Mouse (Mus musculus): ENCODE results near the gene Cenpt. TPM values are rescaled to one million over a fixed set of nuclear protein-coding genes. Genes with fewer than 3 reads are reported as not detected.

Gene Cenpt
- polyA plus RNA-seq, 1 experiment, result 73.2 TPM

DNA sequence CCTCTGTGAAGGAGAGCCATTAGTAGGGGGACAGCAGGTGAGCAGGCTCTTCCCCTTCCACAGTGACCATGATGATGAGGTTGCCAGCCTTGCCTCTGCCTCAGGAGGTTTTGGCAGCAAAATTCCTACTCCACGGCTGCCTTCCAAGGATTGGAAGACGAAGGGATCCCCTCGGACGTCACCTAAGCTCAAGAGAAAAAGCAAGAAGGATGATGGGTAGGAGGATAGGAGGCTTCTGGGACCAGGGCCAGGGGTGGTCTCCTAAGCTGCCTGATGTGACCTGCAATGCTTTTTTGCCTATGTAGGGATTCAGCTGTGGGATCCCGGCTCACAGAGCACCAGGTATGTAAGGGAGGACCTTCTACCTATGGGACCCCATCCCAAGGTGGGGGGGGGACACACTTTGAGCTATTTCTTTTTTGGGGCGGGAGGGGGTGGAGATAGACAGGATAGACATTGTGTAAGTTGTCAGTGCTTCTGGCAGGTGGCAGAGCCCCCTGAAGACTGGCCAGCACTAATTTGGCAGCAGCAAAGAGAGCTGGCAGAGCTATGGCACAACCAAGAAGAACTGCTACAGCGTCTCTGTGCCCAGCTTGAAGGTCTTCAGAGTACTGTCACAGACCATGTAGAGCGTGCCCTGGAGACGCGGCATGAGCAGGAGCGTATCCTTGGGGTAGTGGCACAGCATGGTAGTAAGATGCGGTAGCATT lies 36.8 kb upstream of the Cenpt start:
- Histone ChIP-seq H3K4me1 (ENCODE audit: control insufficient read depth, insufficient read depth, low read length) (no peaks in the 10 kb centered on the region), H3K4me3 (replicated peaks; ENCODE audit: control insufficient read depth, low read depth, low read length) (no peak overlapping the region), H3K27ac (ENCODE audit: control insufficient read depth, insufficient read depth, low read depth, low read length, poor library complexity) (no peak overlapping the region)
- 90% methylated on average over 12 of the region's 12 CpGs for WGBS
- TF ChIP-seq POLR2A (IDR thresholded peaks at IDR 0.05; ENCODE audit: borderline replicate concordance, control insufficient read depth, low read depth, low read length) (no peak), CTCF (IDR thresholded peaks at IDR 0.05; ENCODE audit: control insufficient read depth, insufficient read depth, low read length) (no peak)

DNA sequence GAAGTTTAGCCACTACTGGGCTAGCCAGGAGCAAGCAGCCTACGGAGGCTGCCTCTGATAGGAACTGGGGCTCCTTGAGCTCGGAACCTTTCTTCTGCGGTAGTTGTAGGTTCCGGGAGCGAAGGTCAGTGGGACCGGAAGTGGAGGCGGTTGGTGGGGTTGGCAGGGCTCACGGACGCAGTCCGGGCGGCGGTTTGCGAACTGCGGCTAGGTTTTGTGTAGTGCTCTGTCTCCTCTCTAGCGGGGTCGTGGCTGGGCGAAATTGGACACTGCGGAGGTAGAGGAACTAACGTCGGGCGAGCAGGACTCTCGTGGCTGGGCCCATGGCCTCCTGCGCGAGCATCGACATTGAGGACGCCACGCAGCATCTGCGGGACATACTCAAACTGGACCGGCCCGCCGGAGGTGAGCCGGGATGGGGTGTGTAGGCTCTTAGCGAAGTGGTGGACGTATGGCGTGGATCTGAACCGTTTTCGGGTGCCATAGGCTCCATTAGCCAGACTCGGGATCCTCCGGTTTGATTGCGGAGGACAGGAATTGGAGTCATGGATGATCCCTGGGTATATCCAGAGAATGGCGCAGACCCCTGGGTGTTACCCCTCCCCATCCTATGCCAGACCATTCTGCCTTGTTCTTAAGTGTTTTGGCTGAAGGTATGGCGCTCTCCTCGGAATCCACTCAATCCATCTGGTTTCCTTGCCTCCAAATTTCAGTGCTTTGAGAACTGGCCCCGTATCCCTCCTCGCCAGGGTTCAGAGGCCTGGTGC lies 27.9 kb upstream of the Cenpt start, which contains the start of gene Edc4:
TSS of gene Edc4 (plus strand) at position 128 of the 767 bp plus-strand sequence.
- TF ChIP-seq CTCF (IDR thresholded peaks at IDR 0.05; ENCODE audit: control insufficient read depth, insufficient read depth, low read length) (no peak), POLR2A (IDR thresholded peaks at IDR 0.05; ENCODE audit: borderline replicate concordance, control insufficient read depth, low read depth, low read length) (peak; percentile 79; the same call in 1 of the 2 replicates)
- peak within 1 kb of the TSS; percentile 97 for H3K4me3 ChIP-seq (replicated peaks; ENCODE audit: control insufficient read depth, low read depth, low read length)
- WGBS, result under 1% methylated on average over 45 of the region's 45 CpGs
- peaks cover 2% of the 10 kb centered on the region; the same call in 1 of the 2 replicates for H3K4me1 ChIP-seq (ENCODE audit: control insufficient read depth, insufficient read depth, low read length)
- H3K27ac ChIP-seq (ENCODE audit: control insufficient read depth, insufficient read depth, low read depth, low read length, poor library complexity), result peak within 1 kb of the TSS; percentile 60

GRCm38 (mm10) chr8:105874301-105874700 lies 21.2 kb upstream of the Cenpt start:
- WGBS, result 87% methylated on average over 6 of the region's 6 CpGs
- Histone ChIP-seq H3K4me1 (ENCODE audit: control insufficient read depth, insufficient read depth, low read length) (no peaks in the 10 kb centered on the region), H3K27ac (ENCODE audit: control insufficient read depth, insufficient read depth, low read depth, low read length, poor library complexity) (no peak overlapping the region), H3K4me3 (replicated peaks; ENCODE audit: control insufficient read depth, low read depth, low read length) (no peak overlapping the region)
- no peak for TF ChIP-seq POLR2A (IDR thresholded peaks at IDR 0.05; ENCODE audit: borderline replicate concordance, control insufficient read depth, low read depth, low read length)
- TF ChIP-seq CTCF (IDR thresholded peaks at IDR 0.05; ENCODE audit: control insufficient read depth, insufficient read depth, low read length), result no peak

DNA sequence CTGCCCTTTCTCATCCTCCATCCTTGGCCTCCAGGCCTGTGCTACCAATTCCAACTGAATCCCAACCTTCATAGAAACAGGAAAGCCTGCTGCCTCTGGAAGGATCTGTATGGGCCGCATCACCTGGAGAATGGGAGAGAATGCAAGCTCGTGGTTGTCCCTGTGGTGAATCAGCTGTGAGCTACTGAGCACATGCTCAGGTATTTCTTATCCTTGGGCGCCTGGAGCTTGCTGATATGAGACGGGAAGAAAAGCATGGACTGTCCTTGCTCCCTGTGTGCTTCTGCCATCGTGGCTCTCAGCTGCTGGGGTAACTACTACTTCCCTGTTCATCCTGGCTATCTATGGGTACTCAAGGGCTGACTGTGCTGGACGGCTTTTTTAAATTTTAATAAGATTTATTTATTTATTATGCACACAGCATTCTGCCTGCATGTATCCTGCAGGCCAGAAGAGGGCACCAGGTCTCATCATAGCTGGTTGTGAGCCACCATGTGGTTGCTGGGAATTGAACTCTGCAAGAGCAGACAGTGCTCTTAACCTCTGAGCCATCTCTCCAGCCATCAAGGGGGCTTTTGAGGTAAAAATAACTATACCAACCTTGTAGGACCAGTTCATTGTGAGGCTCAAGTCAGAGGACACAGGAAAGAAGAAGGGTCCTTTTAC lies 13.4 kb upstream of the Cenpt start:
- Histone ChIP-seq H3K4me1 (ENCODE audit: control insufficient read depth, insufficient read depth, low read length) (no peaks in the 10 kb centered on the region; the same call in 1 of the 2 replicates), H3K4me3 (replicated peaks; ENCODE audit: control insufficient read depth, low read depth, low read length) (no peak overlapping the region), H3K27ac (ENCODE audit: control insufficient read depth, insufficient read depth, low read depth, low read length, poor library complexity) (no peak overlapping the region)
- peak; percentile 39 for TF ChIP-seq CTCF (IDR thresholded peaks at IDR 0.05; ENCODE audit: control insufficient read depth, insufficient read depth, low read length)
- no peak for TF ChIP-seq POLR2A (IDR thresholded peaks at IDR 0.05; ENCODE audit: borderline replicate concordance, control insufficient read depth, low read depth, low read length)
- 61% methylated on average over 6 of the region's 6 CpGs for WGBS

GRCm38 (mm10) chr8:105861951-105862350 lies 8.9 kb upstream of the Cenpt start:
- Histone ChIP-seq H3K4me1 (ENCODE audit: control insufficient read depth, insufficient read depth, low read length) (peaks cover 2% of the 10 kb centered on the region; the same call in 1 of the 2 replicates), H3K4me3 (replicated peaks; ENCODE audit: control insufficient read depth, low read depth, low read length) (no peak overlapping the region), H3K27ac (ENCODE audit: control insufficient read depth, insufficient read depth, low read depth, low read length, poor library complexity) (no peak overlapping the region)
- TF ChIP-seq POLR2A (IDR thresholded peaks at IDR 0.05; ENCODE audit: borderline replicate concordance, control insufficient read depth, low read depth, low read length), result no peak
- no peak for TF ChIP-seq CTCF (IDR thresholded peaks at IDR 0.05; ENCODE audit: control insufficient read depth, insufficient read depth, low read length)
- 0% methylated on average over 1 of the region's 1 CpGs for WGBS

DNA sequence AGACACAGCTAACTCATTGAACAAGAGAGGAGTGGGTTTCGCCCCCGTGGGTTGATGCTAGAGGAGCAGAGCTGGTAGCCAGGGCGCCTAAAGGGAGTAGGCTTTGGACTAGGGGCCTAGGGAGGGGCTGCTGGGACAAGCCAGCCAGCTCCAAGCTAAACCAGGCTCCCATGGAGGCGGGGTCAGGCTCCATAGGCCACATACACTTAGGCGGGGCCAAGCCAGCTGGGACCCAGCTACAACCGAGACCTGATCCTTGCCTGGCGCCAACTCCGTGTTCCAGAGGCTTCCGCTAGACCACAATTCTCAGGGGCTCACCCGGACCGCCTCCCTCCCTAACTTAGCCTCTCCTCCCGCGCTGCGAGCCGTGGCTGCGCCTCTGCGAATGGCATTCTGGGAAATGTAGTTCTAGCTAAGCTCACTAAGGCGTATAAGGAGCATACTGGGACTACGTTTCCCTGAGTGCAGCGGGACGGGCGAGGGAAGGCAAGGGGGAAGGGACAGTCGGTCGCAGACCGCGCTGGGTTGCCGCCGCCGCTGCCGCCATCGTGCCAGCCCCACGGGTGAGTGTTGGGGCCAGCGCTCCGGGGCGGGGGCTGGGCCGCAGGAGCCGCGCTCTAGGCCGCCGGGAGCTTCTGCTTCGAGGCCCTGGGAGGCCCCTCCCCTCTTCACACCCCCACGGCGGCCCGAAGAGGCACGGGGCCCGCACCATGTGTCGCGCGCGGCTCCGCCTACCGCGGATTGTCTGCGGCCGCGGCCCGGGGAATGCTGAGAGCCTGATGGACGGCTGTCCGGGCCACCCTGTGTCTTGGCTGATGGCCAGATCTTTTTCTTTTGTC lies 7.3 kb upstream of the Cenpt start, which contains the start of gene Nutf2:
TSS of gene Nutf2 (plus strand) at position 438 of the 839 bp plus-strand sequence.
- TF ChIP-seq POLR2A (IDR thresholded peaks at IDR 0.05; ENCODE audit: borderline replicate concordance, control insufficient read depth, low read depth, low read length) (peak; percentile 38; the same call in 1 of the 2 replicates), CTCF (IDR thresholded peaks at IDR 0.05; ENCODE audit: control insufficient read depth, insufficient read depth, low read length) (no peak)
- WGBS, result under 1% methylated on average over 59 of the region's 59 CpGs
- peak within 1 kb of the TSS; percentile 82 for H3K4me3 ChIP-seq (replicated peaks; ENCODE audit: control insufficient read depth, low read depth, low read length)
- H3K4me1 ChIP-seq (ENCODE audit: control insufficient read depth, insufficient read depth, low read length), result peaks cover 2% of the 10 kb centered on the region; the same call in 1 of the 2 replicates
- H3K27ac ChIP-seq (ENCODE audit: control insufficient read depth, insufficient read depth, low read depth, low read length, poor library complexity), result peak within 1 kb of the TSS; percentile 87

DNA sequence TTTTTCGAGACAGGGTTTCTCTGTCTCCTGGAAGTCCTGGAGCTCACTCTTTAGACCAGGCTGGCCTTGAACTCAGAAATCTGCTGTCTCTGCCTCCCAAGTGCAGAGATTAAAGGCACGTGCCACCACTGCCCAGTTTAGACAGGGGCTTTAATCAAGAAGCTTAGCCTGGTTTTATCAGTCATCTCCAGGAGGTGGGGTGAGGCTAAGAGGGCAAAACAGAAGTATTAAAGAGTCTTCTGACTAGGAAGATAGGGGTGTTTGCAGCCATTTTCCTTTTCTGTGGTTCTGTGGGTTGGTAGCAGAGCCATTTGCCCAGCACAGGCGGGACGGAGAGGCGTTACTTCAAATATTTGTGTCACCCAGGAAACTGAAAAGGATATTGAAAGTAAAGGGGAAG lies 6.2 kb upstream of the Cenpt start:
- no peak overlapping the region for H3K4me3 ChIP-seq (replicated peaks; ENCODE audit: control insufficient read depth, low read depth, low read length)
- peaks cover 2% of the 10 kb centered on the region; the same call in 1 of the 2 replicates for H3K4me1 ChIP-seq (ENCODE audit: control insufficient read depth, insufficient read depth, low read length)
- WGBS, result 27% methylated on average over 5 of the region's 5 CpGs
- TF ChIP-seq CTCF (IDR thresholded peaks at IDR 0.05; ENCODE audit: control insufficient read depth, insufficient read depth, low read length) (no peak), POLR2A (IDR thresholded peaks at IDR 0.05; ENCODE audit: borderline replicate concordance, control insufficient read depth, low read depth, low read length) (no peak)
- H3K27ac ChIP-seq (ENCODE audit: control insufficient read depth, insufficient read depth, low read depth, low read length, poor library complexity), result peak overlapping the region; percentile 87; the same call in 1 of the 2 replicates
